Mouse (Mus musculus): ENCODE measurements around the gene Slc36a3. TPM values are rescaled to one million over a fixed set of nuclear protein-coding genes. Genes with fewer than 3 reads are reported as not detected.

The Slc36a3 gene
- polyA plus RNA-seq, 1 experiment = not detected

- Histone ChIP-seq H3K36me3 (ENCODE audit: control insufficient read depth, insufficient read depth, low read length, poor library complexity, severe bottlenecking) (no peaks in the 10 kb centered on the region), H3K9me3 (replicated peaks; ENCODE audit: control insufficient read depth, insufficient read depth, low read length, poor library complexity, severe bottlenecking) (no peaks in the 10 kb centered on the region), H3K4me1 (ENCODE audit: control insufficient read depth, insufficient read depth, low read length) (no peaks in the 10 kb centered on the region), H3K4me3 (ENCODE audit: low read depth, low read length) (no peak within 1 kb of the TSS), H3K9ac (ENCODE audit: low read depth, poor library complexity, severe bottlenecking) (no peak within 1 kb of the TSS), H3K27me3 (ENCODE audit: control insufficient read depth, insufficient read depth, low read length, poor library complexity, severe bottlenecking) (0 out of 2 replicates have a peak, but pooled peaks cover 2% of the 10 kb centered on the region), H3K27ac (ENCODE audit: insufficient read depth, low read length) (no peak within 1 kb of the TSS)
- no peak for TF ChIP-seq CTCF (IDR thresholded peaks at IDR 0.05; ENCODE audit: low read depth, low read length)
These were observed 33.3 kb upstream of the Slc36a3 start, which contains the start of gene Slc36a2 for GRCm38 (mm10) chr11:55184733-55185291. TSS of gene Slc36a2 (minus strand) at chr11:55185077.

DNA sequence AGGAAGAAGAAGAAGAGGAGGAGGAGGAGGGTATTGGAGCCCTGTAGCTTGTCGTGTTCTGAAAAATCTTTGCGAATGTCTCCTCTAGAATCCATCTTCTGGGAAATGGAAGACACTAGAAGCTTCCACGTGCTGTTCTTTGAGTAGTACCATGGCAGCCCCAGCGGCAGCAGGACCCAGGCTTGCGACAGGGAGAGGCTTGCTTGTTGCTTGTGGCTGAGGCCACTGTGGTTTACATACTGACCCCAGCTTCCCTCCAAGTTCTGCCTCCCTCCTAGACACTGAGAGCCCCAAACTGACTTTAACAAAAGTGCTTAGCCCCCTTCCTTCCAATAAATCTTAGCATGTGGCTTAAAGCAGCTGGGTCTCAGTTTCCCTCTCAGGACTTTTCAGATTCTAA is 32.7 kb upstream of the Slc36a3 start:
- Histone ChIP-seq H3K4me1 (ENCODE audit: control insufficient read depth, insufficient read depth, low read length) (no peaks in the 10 kb centered on the region), H3K9me3 (replicated peaks; ENCODE audit: control insufficient read depth, insufficient read depth, low read length, poor library complexity, severe bottlenecking) (no peaks in the 10 kb centered on the region), H3K36me3 (ENCODE audit: control insufficient read depth, insufficient read depth, low read length, poor library complexity, severe bottlenecking) (no peaks in the 10 kb centered on the region), H3K27me3 (ENCODE audit: control insufficient read depth, insufficient read depth, low read length, poor library complexity, severe bottlenecking) (0 out of 2 replicates have a peak, but pooled peaks cover 2% of the 10 kb centered on the region), H3K27ac (ENCODE audit: insufficient read depth, low read length) (no peak overlapping the region), H3K4me3 (ENCODE audit: low read depth, low read length) (no peak overlapping the region), H3K9ac (ENCODE audit: low read depth, poor library complexity, severe bottlenecking) (no peak overlapping the region)
- no peak for TF ChIP-seq EP300 (IDR thresholded peaks at IDR 0.05; ENCODE audit: insufficient read depth, low read depth, low read length)
- no peak for TF ChIP-seq CTCF (IDR thresholded peaks at IDR 0.05; ENCODE audit: low read depth, low read length)
- TF ChIP-seq POLR2A (IDR thresholded peaks at IDR 0.05; ENCODE audit: insufficient read depth, low read length) = no peak

GRCm38 (mm10) chr11:55183124-55183523 is 31.6 kb upstream of the Slc36a3 start:
- no peaks in the 10 kb centered on the region for H3K4me1 ChIP-seq (ENCODE audit: control insufficient read depth, insufficient read depth, low read length)
- H3K27ac ChIP-seq (ENCODE audit: insufficient read depth, low read length) = no peak overlapping the region
- no peaks in the 10 kb centered on the region for H3K9me3 ChIP-seq (replicated peaks; ENCODE audit: control insufficient read depth, insufficient read depth, low read length, poor library complexity, severe bottlenecking)
- no peak overlapping the region for H3K9ac ChIP-seq (ENCODE audit: low read depth, poor library complexity, severe bottlenecking)
- 0 out of 2 replicates have a peak, but pooled peaks cover 2% of the 10 kb centered on the region for H3K27me3 ChIP-seq (ENCODE audit: control insufficient read depth, insufficient read depth, low read length, poor library complexity, severe bottlenecking)
- no peaks in the 10 kb centered on the region for H3K36me3 ChIP-seq (ENCODE audit: control insufficient read depth, insufficient read depth, low read length, poor library complexity, severe bottlenecking)
- TF ChIP-seq CTCF (IDR thresholded peaks at IDR 0.05; ENCODE audit: low read depth, low read length) (no peak), POLR2A (IDR thresholded peaks at IDR 0.05; ENCODE audit: insufficient read depth, low read length) (no peak), EP300 (IDR thresholded peaks at IDR 0.05; ENCODE audit: insufficient read depth, low read depth, low read length) (no peak)
- no peak overlapping the region for H3K4me3 ChIP-seq (ENCODE audit: low read depth, low read length)

DNA sequence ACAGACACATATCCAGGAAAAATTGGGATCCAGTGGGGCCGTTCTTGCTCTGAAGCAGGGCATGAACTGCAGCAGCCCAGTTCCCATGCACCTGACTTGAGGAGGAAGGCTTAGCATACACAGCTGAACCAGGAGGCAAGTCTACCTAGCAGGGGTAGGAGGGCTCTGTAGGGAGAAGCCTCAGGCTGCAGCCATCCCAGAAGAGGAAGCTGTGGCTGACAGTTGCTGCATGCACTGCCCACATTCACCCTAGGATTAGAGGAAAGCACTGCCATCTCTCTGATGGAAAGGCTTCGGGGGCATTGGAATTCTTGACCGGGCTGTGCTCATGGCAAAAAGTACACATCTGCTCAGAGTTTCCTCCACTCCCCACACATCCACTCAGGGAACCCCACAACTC is 28.3 kb upstream of the Slc36a3 start:
- no peak for TF ChIP-seq CTCF (IDR thresholded peaks at IDR 0.05; ENCODE audit: low read depth, low read length)
- no peak for TF ChIP-seq EP300 (IDR thresholded peaks at IDR 0.05; ENCODE audit: insufficient read depth, low read depth, low read length)
- no peak for TF ChIP-seq POLR2A (IDR thresholded peaks at IDR 0.05; ENCODE audit: insufficient read depth, low read length)
- Histone ChIP-seq H3K9me3 (replicated peaks; ENCODE audit: control insufficient read depth, insufficient read depth, low read length, poor library complexity, severe bottlenecking) (no peaks in the 10 kb centered on the region), H3K27ac (ENCODE audit: insufficient read depth, low read length) (no peak overlapping the region), H3K27me3 (ENCODE audit: control insufficient read depth, insufficient read depth, low read length, poor library complexity, severe bottlenecking) (0 out of 2 replicates have a peak, but pooled peaks cover 2% of the 10 kb centered on the region), H3K4me1 (ENCODE audit: control insufficient read depth, insufficient read depth, low read length) (no peaks in the 10 kb centered on the region), H3K36me3 (ENCODE audit: control insufficient read depth, insufficient read depth, low read length, poor library complexity, severe bottlenecking) (no peaks in the 10 kb centered on the region), H3K9ac (ENCODE audit: low read depth, poor library complexity, severe bottlenecking) (no peak overlapping the region), H3K4me3 (ENCODE audit: low read depth, low read length) (no peak overlapping the region)

GRCm38 (mm10) chr11:55178830-55179229 is 27.3 kb upstream of the Slc36a3 start:
- no peak for TF ChIP-seq POLR2A (IDR thresholded peaks at IDR 0.05; ENCODE audit: insufficient read depth, low read length)
- TF ChIP-seq EP300 (IDR thresholded peaks at IDR 0.05; ENCODE audit: insufficient read depth, low read depth, low read length) = no peak
- no peak for TF ChIP-seq CTCF (IDR thresholded peaks at IDR 0.05; ENCODE audit: low read depth, low read length)
- Histone ChIP-seq H3K27me3 (ENCODE audit: control insufficient read depth, insufficient read depth, low read length, poor library complexity, severe bottlenecking) (0 out of 2 replicates have a peak, but pooled peaks cover 2% of the 10 kb centered on the region), H3K27ac (ENCODE audit: insufficient read depth, low read length) (no peak overlapping the region), H3K9ac (ENCODE audit: low read depth, poor library complexity, severe bottlenecking) (no peak overlapping the region), H3K36me3 (ENCODE audit: control insufficient read depth, insufficient read depth, low read length, poor library complexity, severe bottlenecking) (no peaks in the 10 kb centered on the region), H3K9me3 (replicated peaks; ENCODE audit: control insufficient read depth, insufficient read depth, low read length, poor library complexity, severe bottlenecking) (no peaks in the 10 kb centered on the region), H3K4me1 (ENCODE audit: control insufficient read depth, insufficient read depth, low read length) (no peaks in the 10 kb centered on the region), H3K4me3 (ENCODE audit: low read depth, low read length) (no peak overlapping the region)

DNA sequence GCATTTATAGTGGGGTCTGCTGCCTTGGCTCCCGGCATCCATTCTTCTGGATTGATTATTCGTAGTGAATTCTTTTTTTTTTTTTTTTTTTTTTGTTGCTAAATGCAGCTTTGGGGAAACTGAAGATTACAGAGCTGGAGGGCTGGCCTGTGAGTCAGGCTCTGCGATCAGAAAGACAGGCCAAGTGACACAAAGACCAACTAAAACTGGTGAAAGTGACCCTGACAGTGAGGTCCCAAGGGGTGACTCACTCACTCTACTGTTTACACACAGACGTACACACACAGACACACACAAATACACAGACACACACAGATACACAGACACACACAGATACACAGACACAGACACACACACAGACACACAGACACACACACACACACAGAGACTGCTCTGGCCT is 19.0 kb upstream of the Slc36a3 start:
- Histone ChIP-seq H3K9me3 (replicated peaks; ENCODE audit: control insufficient read depth, insufficient read depth, low read length, poor library complexity, severe bottlenecking) (no peaks in the 10 kb centered on the region), H3K27me3 (ENCODE audit: control insufficient read depth, insufficient read depth, low read length, poor library complexity, severe bottlenecking) (no peaks in the 10 kb centered on the region; the same call in 1 of the 2 replicates), H3K36me3 (ENCODE audit: control insufficient read depth, insufficient read depth, low read length, poor library complexity, severe bottlenecking) (no peaks in the 10 kb centered on the region), H3K9ac (ENCODE audit: low read depth, poor library complexity, severe bottlenecking) (no peak overlapping the region), H3K27ac (ENCODE audit: insufficient read depth, low read length) (no peak overlapping the region), H3K4me1 (ENCODE audit: control insufficient read depth, insufficient read depth, low read length) (no peaks in the 10 kb centered on the region), H3K4me3 (ENCODE audit: low read depth, low read length) (no peak overlapping the region)
- TF ChIP-seq EP300 (IDR thresholded peaks at IDR 0.05; ENCODE audit: insufficient read depth, low read depth, low read length) = no peak
- no peak for TF ChIP-seq POLR2A (IDR thresholded peaks at IDR 0.05; ENCODE audit: insufficient read depth, low read length)
- TF ChIP-seq CTCF (IDR thresholded peaks at IDR 0.05; ENCODE audit: low read depth, low read length) = no peak

Data from ES-Bruce4 (cell line).